Mouse (Mus musculus): ENCODE data around the gene Tec. TPM values are rescaled to one million over a fixed set of nuclear protein-coding genes. Genes with fewer than 3 reads are reported as not detected.

Gene Tec
- polyA plus RNA-seq, 1 experiment from 2014 or later, result 3.4 TPM

DNA sequence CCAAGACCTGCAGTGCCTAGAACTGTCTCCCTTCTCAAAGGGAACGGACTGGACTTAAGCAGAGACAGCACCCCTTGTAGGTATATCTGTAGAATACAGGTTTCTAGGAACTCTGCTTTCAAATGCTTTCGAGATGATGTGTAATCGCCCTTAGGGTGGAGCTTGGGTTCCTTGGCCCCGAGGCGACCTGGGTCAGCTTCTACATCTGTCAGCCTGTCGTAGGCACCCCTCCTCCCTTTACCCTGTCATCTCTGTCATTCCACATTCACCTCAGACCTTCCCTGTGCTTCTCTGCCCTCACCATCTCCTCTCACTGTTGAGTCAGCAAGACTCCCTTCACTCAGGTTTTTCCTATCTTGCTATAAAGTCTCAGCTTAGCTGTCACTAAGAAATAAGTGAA lies 98.4 kb downstream of the Tec start:
- no peak overlapping the region for H3K9ac ChIP-seq (replicated peaks)
- H3K4me2 ChIP-seq, result no peak overlapping the region
- no peak overlapping the region for H3K27ac ChIP-seq
- no peaks in the 10 kb centered on the region for H3K9me3 ChIP-seq
- no peaks in the 10 kb centered on the region for H3K36me3 ChIP-seq
- H3K4me1 ChIP-seq (replicated peaks), result peaks cover 4% of the 10 kb centered on the region
- H3K27me3 ChIP-seq, result no peaks in the 10 kb centered on the region
- 57% methylated on average over 6 of the region's 6 CpGs for WGBS
- H3K4me3 ChIP-seq (replicated peaks), result no peak overlapping the region
- ATAC-seq (ENCODE audit: insufficient number of reproducible peaks, insufficient read depth, low FRiP score, low TSS enrichment, low read depth), result no peak

DNA sequence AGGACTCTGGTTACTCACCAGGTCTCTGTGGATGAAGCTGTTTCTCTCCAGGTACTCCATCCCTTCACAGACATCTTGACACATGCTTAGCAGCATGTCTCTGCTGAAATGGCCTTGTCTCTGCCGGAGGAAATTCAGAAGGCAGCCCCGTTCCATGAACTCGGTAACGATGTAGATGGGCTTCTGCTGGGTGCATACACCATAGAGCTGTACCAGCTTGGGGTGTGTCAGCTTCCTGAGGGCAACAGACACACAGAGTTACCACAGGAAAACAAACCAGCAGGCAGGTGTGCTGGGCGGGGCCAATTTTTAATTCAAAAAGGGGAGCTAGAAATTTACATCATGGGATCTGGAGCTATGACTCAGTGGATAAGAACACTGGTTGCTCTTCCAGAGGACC lies 104.7 kb downstream of the Tec start:
- Histone ChIP-seq H3K9me3 (0 out of 2 replicates have a peak, but pooled peaks cover 5% of the 10 kb centered on the region), H3K27me3 (no peaks in the 10 kb centered on the region), H3K9ac (replicated peaks) (no peak overlapping the region), H3K4me2 (no peak overlapping the region), H3K27ac (no peak overlapping the region), H3K36me3 (0 out of 2 replicates have a peak, but pooled peaks cover 4% of the 10 kb centered on the region), H3K4me1 (replicated peaks) (no peaks in the 10 kb centered on the region), H3K4me3 (replicated peaks) (no peak overlapping the region)
- ATAC-seq (ENCODE audit: insufficient number of reproducible peaks, insufficient read depth, low FRiP score, low TSS enrichment, low read depth), result no peak
- 84% methylated on average over 5 of the region's 5 CpGs for WGBS

DNA sequence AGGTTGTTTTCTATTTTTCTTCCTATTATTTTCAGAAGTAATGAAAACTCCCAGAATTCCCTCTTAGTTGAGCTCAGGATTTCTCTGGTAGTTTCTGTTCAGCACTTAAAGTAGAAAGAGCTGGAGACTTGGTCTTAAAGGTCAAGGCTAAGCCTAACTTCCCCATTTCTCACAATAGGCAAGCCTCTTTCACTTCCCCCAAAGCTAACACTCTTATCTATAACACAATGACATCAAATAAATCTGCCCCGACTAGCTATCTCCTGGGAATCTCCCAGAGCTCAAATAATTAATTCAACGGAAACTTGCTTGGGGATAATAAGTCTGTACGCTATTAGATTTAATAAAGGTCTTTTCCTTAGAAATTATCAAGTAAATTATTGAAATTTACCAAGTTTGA lies 105.3 kb downstream of the Tec start:
- Histone ChIP-seq H3K4me3 (replicated peaks) (no peak overlapping the region), H3K4me2 (no peak overlapping the region), H3K4me1 (replicated peaks) (no peaks in the 10 kb centered on the region), H3K27me3 (no peaks in the 10 kb centered on the region), H3K9me3 (0 out of 2 replicates have a peak, but pooled peaks cover 5% of the 10 kb centered on the region), H3K36me3 (0 out of 2 replicates have a peak, but pooled peaks cover 4% of the 10 kb centered on the region), H3K9ac (replicated peaks) (no peak overlapping the region), H3K27ac (no peak overlapping the region)
- no peak for ATAC-seq (ENCODE audit: insufficient number of reproducible peaks, insufficient read depth, low FRiP score, low TSS enrichment, low read depth)
- WGBS, result 88% methylated on average over 3 of the region's 3 CpGs

DNA sequence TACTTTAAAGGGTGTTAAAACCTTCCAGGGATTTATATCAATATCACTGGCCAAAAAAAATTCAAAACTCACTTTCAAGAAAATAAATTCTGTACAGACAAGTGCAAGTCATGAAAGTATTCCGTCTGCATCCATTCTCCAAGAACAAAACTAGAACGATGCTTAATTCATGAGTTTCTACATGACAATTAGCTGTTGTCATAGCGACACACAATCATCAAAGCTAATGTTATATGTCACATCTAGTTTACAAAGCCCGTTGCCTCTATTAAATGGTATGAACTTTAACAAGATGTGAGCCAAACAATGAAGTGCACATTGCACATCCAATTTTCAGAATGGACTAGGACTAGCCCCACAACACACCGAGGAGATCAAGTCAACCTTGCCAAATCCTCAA lies 106.5 kb downstream of the Tec start:
- H3K9ac ChIP-seq (replicated peaks), result no peak overlapping the region
- no peak overlapping the region for H3K4me2 ChIP-seq
- WGBS, result 93% methylated on average over 5 of the region's 5 CpGs
- H3K4me3 ChIP-seq (replicated peaks), result no peak overlapping the region
- no peaks in the 10 kb centered on the region for H3K27me3 ChIP-seq
- no peak for ATAC-seq (ENCODE audit: insufficient number of reproducible peaks, insufficient read depth, low FRiP score, low TSS enrichment, low read depth)
- H3K4me1 ChIP-seq (replicated peaks), result no peaks in the 10 kb centered on the region
- 0 out of 2 replicates have a peak, but pooled peaks cover 5% of the 10 kb centered on the region for H3K9me3 ChIP-seq
- H3K36me3 ChIP-seq, result 0 out of 2 replicates have a peak, but pooled peaks cover 4% of the 10 kb centered on the region
- H3K27ac ChIP-seq, result no peak overlapping the region

DNA sequence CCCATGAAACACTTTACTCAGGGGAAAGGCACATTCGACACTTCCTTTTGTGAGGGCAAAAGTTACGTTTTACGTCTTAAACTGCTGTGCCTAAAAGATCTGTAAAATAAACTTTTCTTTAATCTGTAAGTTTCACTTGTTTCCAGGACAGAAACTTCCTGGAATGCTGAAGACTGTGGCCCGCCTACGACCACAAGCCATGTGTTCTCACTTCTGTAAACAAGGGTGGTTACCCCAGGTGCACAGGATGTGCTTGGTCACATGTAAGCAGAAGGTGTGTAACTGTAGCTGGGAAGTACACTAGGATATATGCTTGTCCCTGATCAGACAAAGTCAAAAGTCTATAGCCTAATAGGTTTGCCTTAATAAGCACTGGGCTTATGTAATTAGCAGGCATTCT lies 107.0 kb downstream of the Tec start:
- H3K9me3 ChIP-seq, result 0 out of 2 replicates have a peak, but pooled peaks cover 5% of the 10 kb centered on the region
- H3K4me3 ChIP-seq (replicated peaks), result no peak overlapping the region
- no peak overlapping the region for H3K9ac ChIP-seq (replicated peaks)
- no peak overlapping the region for H3K27ac ChIP-seq
- H3K4me2 ChIP-seq, result no peak overlapping the region
- 0 out of 2 replicates have a peak, but pooled peaks cover 4% of the 10 kb centered on the region for H3K36me3 ChIP-seq
- no peaks in the 10 kb centered on the region for H3K4me1 ChIP-seq (replicated peaks)
- no peak for ATAC-seq (ENCODE audit: insufficient number of reproducible peaks, insufficient read depth, low FRiP score, low TSS enrichment, low read depth)
- H3K27me3 ChIP-seq, result no peaks in the 10 kb centered on the region
- WGBS, result 60% methylated on average over 5 of the region's 5 CpGs

DNA sequence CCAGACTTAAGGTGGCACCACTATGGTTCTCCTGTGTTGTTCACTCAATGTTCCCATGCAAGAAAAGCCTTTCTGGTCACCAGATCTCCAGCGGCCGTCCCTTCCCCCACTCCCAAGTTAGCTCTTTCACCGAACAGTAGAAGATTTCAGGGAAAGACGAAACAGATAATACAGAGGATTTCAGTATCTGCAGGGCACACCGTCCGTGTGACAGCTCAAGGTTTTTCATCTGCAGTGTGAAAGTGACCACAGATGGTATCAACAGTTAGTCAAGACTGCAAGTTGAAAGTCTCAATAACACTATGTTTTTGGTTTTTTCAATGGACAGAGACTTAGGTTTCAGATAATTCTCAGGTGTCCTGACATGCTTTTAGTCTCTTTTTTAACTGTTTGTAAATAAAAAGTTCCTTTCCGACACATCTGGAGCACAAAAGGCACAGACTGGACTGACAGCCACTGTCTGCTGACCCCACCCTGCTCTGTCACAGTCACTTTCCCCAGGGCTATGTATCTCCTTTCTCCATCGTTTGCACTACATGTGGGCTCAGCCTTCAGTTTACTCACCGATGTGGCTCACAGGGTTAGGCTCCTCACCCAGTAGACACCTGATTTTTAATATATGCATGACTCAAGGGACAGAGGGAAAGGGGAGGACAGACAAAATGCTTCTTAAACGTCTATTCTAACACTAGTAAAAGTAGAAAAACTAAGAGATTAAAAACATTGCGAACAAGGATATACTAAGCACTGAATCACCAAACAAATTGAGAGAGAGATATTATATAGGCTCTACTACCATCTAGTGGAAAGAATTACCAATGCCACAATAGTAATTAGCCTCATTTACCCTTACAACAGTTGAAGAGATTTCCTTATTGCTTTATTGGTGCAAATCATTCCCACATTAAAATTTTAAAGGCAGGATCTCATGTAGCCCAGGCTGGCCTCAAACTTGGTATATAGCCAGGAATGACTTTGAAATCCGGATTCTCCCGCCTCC lies 109.1 kb downstream of the Tec start:
- Histone ChIP-seq H3K4me3 (replicated peaks) (no peak overlapping the region), H3K4me2 (no peak overlapping the region), H3K9me3 (0 out of 2 replicates have a peak, but pooled peaks cover 5% of the 10 kb centered on the region), H3K27me3 (no peaks in the 10 kb centered on the region), H3K36me3 (0 out of 2 replicates have a peak, but pooled peaks cover 4% of the 10 kb centered on the region), H3K27ac (no peak overlapping the region), H3K9ac (replicated peaks) (no peak overlapping the region), H3K4me1 (replicated peaks) (no peaks in the 10 kb centered on the region)
- ATAC-seq (ENCODE audit: insufficient number of reproducible peaks, insufficient read depth, low FRiP score, low TSS enrichment, low read depth), result no peak
- WGBS, result 69% methylated on average over 13 of the region's 13 CpGs

DNA sequence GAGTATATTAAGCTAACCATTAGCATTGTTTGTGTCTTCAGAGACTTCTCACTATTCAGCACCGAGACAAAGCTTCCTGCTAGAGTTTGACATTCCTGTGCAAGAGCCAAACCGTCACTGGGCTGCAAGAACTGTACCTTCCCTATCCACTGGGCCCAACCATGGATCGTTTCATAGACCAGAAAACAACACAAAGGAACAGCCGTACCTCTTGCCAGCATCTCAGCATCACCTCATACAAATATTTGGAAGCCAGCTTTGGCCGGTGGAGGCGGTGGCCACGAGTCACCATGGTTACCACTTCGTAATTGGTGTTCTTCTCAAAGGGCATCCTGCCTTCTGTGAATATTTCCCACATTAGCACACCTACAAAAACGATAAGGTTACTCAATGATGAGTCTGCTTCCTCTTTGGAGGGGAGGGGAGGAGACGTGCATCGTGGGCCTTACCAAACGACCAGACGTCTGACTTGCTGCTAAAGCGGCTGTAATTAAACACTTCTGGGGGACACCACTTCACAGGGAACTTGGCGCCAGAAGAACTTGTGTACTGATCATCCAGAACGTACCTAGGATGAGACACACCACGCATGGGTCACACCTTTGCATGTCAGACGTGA lies 111.0 kb downstream of the Tec start:
- Histone ChIP-seq H3K36me3 (no peaks in the 10 kb centered on the region), H3K4me2 (no peak overlapping the region), H3K4me3 (replicated peaks) (no peak overlapping the region), H3K9me3 (0 out of 2 replicates have a peak, but pooled peaks cover under 1% of the 10 kb centered on the region), H3K4me1 (replicated peaks) (no peaks in the 10 kb centered on the region), H3K27me3 (no peaks in the 10 kb centered on the region), H3K9ac (replicated peaks) (no peak overlapping the region), H3K27ac (no peak overlapping the region)
- 77% methylated on average over 18 of the region's 18 CpGs for WGBS
- no peak for ATAC-seq (ENCODE audit: insufficient number of reproducible peaks, insufficient read depth, low FRiP score, low TSS enrichment, low read depth)

DNA sequence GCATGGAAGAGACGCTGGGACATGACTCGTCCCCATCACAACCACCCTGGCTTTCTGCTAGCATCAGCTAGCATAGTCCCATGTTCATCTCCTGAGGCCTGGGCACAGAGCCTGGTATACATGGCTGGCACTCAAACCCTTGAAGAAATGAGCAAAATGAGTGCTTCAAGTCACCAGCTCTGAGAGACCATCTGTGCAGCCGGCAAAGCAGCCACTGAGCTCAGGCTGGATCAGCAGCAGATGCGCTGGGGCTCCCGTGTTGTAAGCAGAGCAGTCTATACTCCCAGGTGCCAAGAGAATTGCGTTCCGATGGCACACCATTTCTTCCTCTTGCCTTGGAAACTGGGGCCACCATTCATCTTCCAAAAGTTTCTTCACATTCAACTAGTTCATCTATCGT lies 112.3 kb downstream of the Tec start:
- H3K9ac ChIP-seq (replicated peaks), result no peak overlapping the region
- no peaks in the 10 kb centered on the region for H3K4me1 ChIP-seq (replicated peaks)
- no peaks in the 10 kb centered on the region for H3K36me3 ChIP-seq
- no peaks in the 10 kb centered on the region for H3K27me3 ChIP-seq
- no peak for ATAC-seq (ENCODE audit: insufficient number of reproducible peaks, insufficient read depth, low FRiP score, low TSS enrichment, low read depth)
- H3K27ac ChIP-seq, result no peak overlapping the region
- WGBS, result 88% methylated on average over 8 of the region's 8 CpGs
- no peak overlapping the region for H3K4me2 ChIP-seq
- H3K9me3 ChIP-seq, result no peaks in the 10 kb centered on the region
- H3K4me3 ChIP-seq (replicated peaks), result no peak overlapping the region

DNA sequence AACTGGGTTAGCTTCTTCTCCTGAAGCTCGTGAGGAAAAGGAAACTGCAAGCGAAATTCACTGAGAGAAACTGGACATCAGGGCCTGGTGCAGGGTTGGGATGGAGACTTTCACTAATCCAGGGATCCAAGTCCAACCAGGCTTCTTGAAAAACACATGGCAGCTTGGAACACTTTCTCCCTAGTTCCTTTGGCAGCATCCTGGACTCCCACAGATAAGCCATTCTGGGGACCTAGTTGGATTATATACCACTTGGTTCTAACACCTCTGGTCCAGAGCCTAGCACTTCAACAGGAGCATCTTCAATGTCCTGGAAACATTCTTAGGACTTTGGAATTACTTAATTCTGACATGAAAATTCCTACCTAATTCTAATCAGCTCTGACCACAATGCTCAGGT lies 113.2 kb downstream of the Tec start:
- Histone ChIP-seq H3K4me3 (replicated peaks) (no peak overlapping the region), H3K9ac (replicated peaks) (no peak overlapping the region), H3K4me2 (no peak overlapping the region), H3K27ac (no peak overlapping the region), H3K4me1 (replicated peaks) (no peaks in the 10 kb centered on the region), H3K36me3 (no peaks in the 10 kb centered on the region), H3K27me3 (no peaks in the 10 kb centered on the region), H3K9me3 (no peaks in the 10 kb centered on the region)
- 74% methylated on average over 2 of the region's 2 CpGs for WGBS
- no peak for ATAC-seq (ENCODE audit: insufficient number of reproducible peaks, insufficient read depth, low FRiP score, low TSS enrichment, low read depth)

DNA sequence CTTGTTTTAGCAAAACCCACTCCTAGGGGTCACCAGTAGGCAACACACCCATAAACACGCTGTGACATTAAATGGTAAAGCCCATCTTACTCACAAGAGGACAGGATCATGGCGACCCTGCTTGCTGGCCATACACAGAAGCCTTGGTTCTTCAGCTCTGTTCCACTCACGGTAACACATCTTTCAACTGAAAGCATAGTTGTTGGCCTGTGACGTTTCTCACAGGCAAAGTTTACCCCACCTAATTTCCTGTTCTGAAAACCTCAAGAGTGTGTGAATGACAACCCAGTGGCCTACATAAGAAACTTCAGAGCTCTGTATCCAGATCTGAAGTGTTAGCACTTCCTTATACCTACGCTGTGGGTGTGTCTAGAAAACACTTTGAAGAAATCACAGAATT lies 115.7 kb downstream of the Tec start, which contains the start of gene Txk:
Txk (minus strand) TSS at position 193 of the 400 bp plus-strand sequence.
- 82% methylated on average over 5 of the region's 5 CpGs for WGBS
- H3K4me2 ChIP-seq, result no peak within 1 kb of the TSS
- H3K4me3 ChIP-seq (replicated peaks), result no peak within 1 kb of the TSS
- no peaks in the 10 kb centered on the region for H3K27me3 ChIP-seq
- H3K4me1 ChIP-seq (replicated peaks), result no peaks in the 10 kb centered on the region
- no peaks in the 10 kb centered on the region for H3K9me3 ChIP-seq
- no peak for ATAC-seq (ENCODE audit: insufficient number of reproducible peaks, insufficient read depth, low FRiP score, low TSS enrichment, low read depth)
- no peaks in the 10 kb centered on the region for H3K36me3 ChIP-seq
- H3K27ac ChIP-seq, result no peak within 1 kb of the TSS
- H3K9ac ChIP-seq (replicated peaks), result no peak within 1 kb of the TSS

DNA sequence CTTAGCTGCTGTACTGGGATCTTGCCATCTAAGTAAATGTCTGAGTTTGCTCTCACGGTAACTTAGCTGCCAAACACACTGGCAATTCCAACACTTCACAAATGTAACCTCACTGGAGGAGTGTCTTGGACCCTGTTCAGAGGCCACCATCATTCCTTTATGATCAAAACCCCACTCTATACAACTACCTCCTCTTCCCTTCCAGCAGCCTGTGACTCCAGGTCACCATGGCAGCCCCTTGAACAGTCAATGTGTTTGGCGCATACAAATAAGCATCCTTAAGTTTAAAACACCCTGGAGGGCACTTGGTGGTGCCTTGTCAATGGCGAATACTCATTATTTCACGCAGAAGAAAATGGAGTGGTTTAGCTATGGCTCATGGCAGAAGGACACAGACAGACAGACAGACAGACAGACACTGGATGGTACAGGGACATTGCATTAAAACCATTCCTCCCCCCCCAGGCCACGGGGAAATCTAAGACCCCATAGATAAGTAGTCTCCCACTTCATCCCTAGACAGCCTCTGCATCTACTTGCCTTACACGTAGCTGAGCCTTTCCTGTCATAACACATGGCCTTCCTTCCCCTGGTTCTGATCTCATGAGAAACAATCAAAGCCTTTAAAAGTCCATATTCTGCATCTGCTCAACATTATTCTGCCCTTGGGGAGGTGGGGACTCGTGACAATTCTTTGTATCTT lies 117.1 kb downstream of the Tec start:
- Histone ChIP-seq H3K9ac (replicated peaks) (no peak overlapping the region), H3K4me3 (replicated peaks) (no peak overlapping the region), H3K27me3 (no peaks in the 10 kb centered on the region), H3K36me3 (no peaks in the 10 kb centered on the region), H3K27ac (no peak overlapping the region), H3K4me2 (no peak overlapping the region), H3K9me3 (no peaks in the 10 kb centered on the region), H3K4me1 (replicated peaks) (no peaks in the 10 kb centered on the region)
- 89% methylated on average over 7 of the region's 7 CpGs for WGBS
- no peak for ATAC-seq (ENCODE audit: insufficient number of reproducible peaks, insufficient read depth, low FRiP score, low TSS enrichment, low read depth)

All from limb, embryonic 12.5 days (tissue).